Mouse (Mus musculus) lung, postnatal 0 days (tissue): ENCODE results near the gene Aoc3. TPM values are rescaled to one million over a fixed set of nuclear protein-coding genes. Genes with fewer than 3 reads are reported as not detected.

Experiments used
- ATAC-seq: fragments of 200-750 bp; cut with Nextera tagmentation; 2 replicates; pipeline ENCODE4 v1.8.0; 2017; ENCODE audit warnings: moderate library complexity
- DNase-seq: peaks from one replicate; pipeline ENCODE4 v3.0.0-alpha.2; 2016; ENCODE audit warnings: low spot score
- H3K27ac ChIP-seq: fragments of 300-500 bp; sonication (generic); 2 replicates; pipeline ENCODE4 v1.5.1; 2014; ENCODE audit warnings: antibody characterized with exemption, mild to moderate bottlenecking, low read length, mixed read lengths
- H3K27me3 ChIP-seq: fragments of 300-500 bp; sonication (generic); replicated peaks from 2 replicates; pipeline ENCODE4 v1.6.1; 2014; ENCODE audit warnings: low read length, mixed read lengths; ENCODE audit not compliant: insufficient read depth
- H3K36me3 ChIP-seq: fragments of 300-500 bp; sonication (generic); 2 replicates; pipeline ENCODE4 v1.6.1; 2014; ENCODE audit warnings: low read length, mixed read lengths; ENCODE audit not compliant: insufficient read depth
- H3K4me1 ChIP-seq: fragments of 300-500 bp; sonication (generic); 2 replicates; pipeline ENCODE4 v1.6.1; 2014; ENCODE audit warnings: antibody characterized with exemption, low read depth, low read length, mixed read lengths; ENCODE audit not compliant: insufficient read depth
- H3K4me2 ChIP-seq: fragments of 300-500 bp; sonication (generic); replicated peaks from 2 replicates; pipeline ENCODE4 v1.6.1; 2014; ENCODE audit warnings: low read depth, mild to moderate bottlenecking, low read length, moderate library complexity, mixed read lengths
- H3K4me3 ChIP-seq: fragments of 300-500 bp; sonication (generic); 2 replicates; pipeline ENCODE4 v1.5.1; 2014; ENCODE audit warnings: low read depth, low read length
- H3K9ac ChIP-seq: fragments of 300-500 bp; sonication (generic); replicated peaks from 2 replicates; pipeline ENCODE4 v1.6.1; 2014; ENCODE audit warnings: low read depth, mild to moderate bottlenecking
- H3K9me3 ChIP-seq: fragments of 300-500 bp; sonication (generic); 2 replicates; pipeline ENCODE4 v1.6.1; 2016; ENCODE audit warnings: low read length, mixed read lengths
- CTCF ChIP-seq: IDR thresholded peaks from 2 replicates; pipeline ENCODE4 v1.5.1; 2016; ENCODE audit warnings: antibody characterized with exemption, mild to moderate bottlenecking
- EP300 ChIP-seq: IDR thresholded peaks from 2 replicates; pipeline ENCODE4 v1.6.1; 2016; ENCODE audit warnings: antibody characterized with exemption, mild to moderate bottlenecking, control low read depth
- WGBS: fragments of 180-500 bp; shearing (Covaris S2); extraction: QIAGEN DNeasy Blood & Tissue Kit; methylation state at CpG from one replicate; pipeline ENCODE4 v1.1.7; 2014; 5-methylcytosine and 5-hydroxymethylcytosine counted together
- polyA plus RNA-seq: library from polyadenylated mRNA; unstranded; fragments of >200 nt; fragmentation: Nextera tagmentation; extraction: Ambion mirVana; gene quantifications from 2 replicates; pipeline ENCODE4 v1.2.1, GENCODE M21; 2015

The Aoc3 gene
- polyA plus RNA-seq, 1 experiment from 2014 or later: 1.6 TPM

GRCm38 (mm10) chr11:101349216-101349615, 18.8 kb downstream of the Aoc3 start:
- H3K4me2 ChIP-seq: no peak overlapping the region
- no peaks in the 10 kb centered on the region for H3K4me1 ChIP-seq
- H3K9ac ChIP-seq: no peak overlapping the region
- no peak overlapping the region for H3K27ac ChIP-seq
- WGBS: 75% methylated on average over 3 of the region's 3 CpGs
- no peak for ATAC-seq
- no peak for DNase-seq
- H3K4me3 ChIP-seq: no peak overlapping the region
- H3K9me3 ChIP-seq: no peaks in the 10 kb centered on the region
- H3K27me3 ChIP-seq: no peaks in the 10 kb centered on the region
- H3K36me3 ChIP-seq: no peaks in the 10 kb centered on the region
- TF ChIP-seq CTCF (no peak), EP300 (no peak)

GRCm38 (mm10) chr11:101351100-101351720, 20.8 kb downstream of the Aoc3 start:
- no peak for DNase-seq
- ATAC-seq: no peak
- Histone ChIP-seq H3K4me3 (no peak overlapping the region), H3K27ac (no peak overlapping the region), H3K4me1 (no peaks in the 10 kb centered on the region), H3K27me3 (no peaks in the 10 kb centered on the region), H3K9me3 (no peaks in the 10 kb centered on the region), H3K9ac (no peak overlapping the region), H3K36me3 (no peaks in the 10 kb centered on the region), H3K4me2 (no peak overlapping the region)
- WGBS: 45% methylated on average over 11 of the region's 11 CpGs
- TF ChIP-seq CTCF (no peak), EP300 (no peak)

GRCm38 (mm10) chr11:101351721-101352111, 21.3 kb downstream of the Aoc3 start:
- DNase-seq: no peak
- no peak for ATAC-seq
- Histone ChIP-seq H3K4me3 (no peak overlapping the region), H3K4me1 (no peaks in the 10 kb centered on the region), H3K36me3 (no peaks in the 10 kb centered on the region), H3K4me2 (no peak overlapping the region), H3K9ac (no peak overlapping the region), H3K9me3 (no peaks in the 10 kb centered on the region), H3K27ac (no peak overlapping the region), H3K27me3 (no peaks in the 10 kb centered on the region)
- 68% methylated on average over 3 of the region's 3 CpGs for WGBS
- TF ChIP-seq EP300: no peak
- no peak for TF ChIP-seq CTCF

GRCm38 (mm10) chr11:101353436-101353835, 23.0 kb downstream of the Aoc3 start:
- H3K4me1 ChIP-seq: no peaks in the 10 kb centered on the region
- no peaks in the 10 kb centered on the region for H3K27me3 ChIP-seq
- H3K27ac ChIP-seq: no peak overlapping the region
- ATAC-seq: no peak
- DNase-seq: no peak
- no peak overlapping the region for H3K9ac ChIP-seq
- 86% methylated on average over 12 of the region's 12 CpGs for WGBS
- H3K36me3 ChIP-seq: no peaks in the 10 kb centered on the region
- no peak overlapping the region for H3K4me2 ChIP-seq
- TF ChIP-seq EP300 (no peak), CTCF (no peak)
- no peak overlapping the region for H3K4me3 ChIP-seq
- H3K9me3 ChIP-seq: no peaks in the 10 kb centered on the region

- Histone ChIP-seq H3K4me1 (no peaks in the 10 kb centered on the region), H3K36me3 (no peaks in the 10 kb centered on the region), H3K27ac (no peak overlapping the region), H3K4me2 (no peak overlapping the region), H3K9me3 (no peaks in the 10 kb centered on the region), H3K27me3 (no peaks in the 10 kb centered on the region), H3K9ac (no peak overlapping the region), H3K4me3 (no peak overlapping the region)
- DNase-seq (no peak), ATAC-seq (no peak)
- WGBS: 80% methylated on average over 5 of the region's 5 CpGs
- no peak for TF ChIP-seq EP300
- TF ChIP-seq CTCF: peak; percentile 36; the same call in 1 of the 2 replicates
Measured at GRCm38 (mm10) chr11:101354438-101355010, 24.1 kb downstream of the Aoc3 start.

GRCm38 (mm10) chr11:101355916-101356315, 25.5 kb downstream of the Aoc3 start:
- Histone ChIP-seq H3K4me3 (no peak overlapping the region), H3K27ac (no peak overlapping the region), H3K9me3 (no peaks in the 10 kb centered on the region), H3K9ac (no peak overlapping the region), H3K4me1 (no peaks in the 10 kb centered on the region), H3K27me3 (no peaks in the 10 kb centered on the region), H3K36me3 (no peaks in the 10 kb centered on the region), H3K4me2 (no peak overlapping the region)
- no peak for TF ChIP-seq EP300
- TF ChIP-seq CTCF: no peak
- DNase-seq: no peak
- 86% methylated on average over 2 of the region's 2 CpGs for WGBS
- no peak for ATAC-seq
